Comparison of ENCODE assay signal across 9 mouse cellular contexts in genomic region chr15:85577583-85578460, GRCm38 (mm10). TPM values are rescaled to one million over a fixed set of nuclear protein-coding genes. Genes with fewer than 3 reads are reported as not detected.
DNase-seq lines count a peak whose midpoint lies in the region; ATAC-seq and TF ChIP-seq lines count a peak whose summit lies in the region.
"Had no signal": no experiment of that assay in that cellular context is flagged by ENCODE, and none has a peak within 500 bp of the region (broad histone marks: within the 10 kb centered on the region; RNA-seq: fewer than 3 reads in every experiment).

No protein-coding gene starts in this region.

- H3K4me1 ChIP-seq in hindbrain, embryonic 12.5 days = peaks cover 85% of the 10 kb centered on the region
- peaks cover 44% of the 10 kb centered on the region for H3K4me1 ChIP-seq in neural tube, embryonic 11.5 days (ENCODE audit: control insufficient read depth, insufficient read depth, low read length)

- peak overlapping the region; percentile 95 for H3K4me2 ChIP-seq in hindbrain, embryonic 12.5 days (replicated peaks)
- peak overlapping the region; percentile 91 for H3K4me2 ChIP-seq in neural tube, embryonic 11.5 days (ENCODE audit: low read depth)

- H3K27me3 ChIP-seq in hindbrain, embryonic 12.5 days = peaks cover 86% of the 10 kb centered on the region
- peaks cover 77% of the 10 kb centered on the region for H3K27me3 ChIP-seq in neural tube, embryonic 11.5 days (ENCODE audit: control insufficient read depth, insufficient read depth, low read length)

- DNase-seq in layer of hippocampus, adult 2 months (ENCODE audit: low spot score in 2 of 2) = no peak
- no peak for DNase-seq in layer of hippocampus, postnatal 14 days (ENCODE audit: low spot score in 2 of 2)
- DNase-seq in embryo, embryonic 10.5 days (ENCODE audit: low spot score) = peak; percentile 46
- DNase-seq in neural tube, embryonic 11.5 days (ENCODE audit: low spot score) = peak; percentile 62
- no peak for DNase-seq in spleen, postnatal 10 days (ENCODE audit: low spot score in 2 of 2)
- no peak for DNase-seq in frontal cortex, postnatal 25 days (ENCODE audit: low spot score in 2 of 2)
- no peak for DNase-seq in B cell, adult 2 months

- 1% methylated on average over 51 of the region's 54 CpGs for WGBS in hindbrain, embryonic 12.5 days
- WGBS in neural tube, embryonic 11.5 days = under 1% methylated on average over 54 of the region's 54 CpGs

- no peaks in the 10 kb centered on the region for H3K36me3 ChIP-seq in hindbrain, embryonic 12.5 days
- H3K36me3 ChIP-seq in neural tube, embryonic 11.5 days (ENCODE audit: control insufficient read depth, insufficient read depth, low read length) = no peaks in the 10 kb centered on the region

- TF ChIP-seq CTCF in layer of hippocampus, adult 2 months (conservative IDR thresholded peaks at IDR 0.05) = 0 out of 2 replicates have a peak, but pooled peaks have one; percentile 6

- ATAC-seq in hindbrain, embryonic 12.5 days (ENCODE audit: low FRiP score) = no peak
- ATAC-seq in neural tube, embryonic 11.5 days (ENCODE audit: insufficient read depth, low FRiP score, low TSS enrichment) = no peak

- peak overlapping the region; percentile 67 for H3K4me3 ChIP-seq in layer of hippocampus, adult 2 months
- peak overlapping the region; percentile 76 for H3K4me3 ChIP-seq in hindbrain, embryonic 12.5 days
- H3K4me3 ChIP-seq in neural tube, embryonic 11.5 days (ENCODE audit: low read depth, low read length) = peak overlapping the region; percentile 69
- H3K4me3 ChIP-seq: erythroblast, embryonic 14.5 days had no signal

- peak overlapping the region; percentile 84 for H3K27ac ChIP-seq in layer of hippocampus, adult 2 months
- peak overlapping the region; percentile 78 for H3K27ac ChIP-seq in hindbrain, embryonic 12.5 days
- H3K27ac ChIP-seq in neural tube, embryonic 11.5 days (ENCODE audit: low read depth, low read length) = peak overlapping the region; percentile 72

- H3K9me3 ChIP-seq in hindbrain, embryonic 12.5 days (replicated peaks) = no peaks in the 10 kb centered on the region
- H3K9me3 ChIP-seq in neural tube, embryonic 11.5 days (ENCODE audit: control insufficient read depth, low read length) = no peaks in the 10 kb centered on the region

- H3K9ac ChIP-seq in hindbrain, embryonic 12.5 days = peak overlapping the region; percentile 80
- H3K9ac ChIP-seq in neural tube, embryonic 11.5 days (ENCODE audit: low read length) = peak overlapping the region; percentile 69

RNA-seq across cellular contexts. Expression of gene Wnt7b, which starts 4.5 kb away (rescaled TPM):
- 10 to 100 TPM; 46.4 to 47.6 TPM for total RNA-seq in layer of hippocampus, adult 2 months (2021)
- 10 to 100 TPM; 33.8 to 34.8 TPM for total RNA-seq in layer of hippocampus, postnatal 14 days (2021)
- 78.3 and 79.5 TPM in 2 replicates for polyA plus RNA-seq in hindbrain, embryonic 12.5 days (2016; fragmentation: Nextera tagmentation; extraction: Ambion mirVana)
- 81.7 and 85.1 TPM in 2 replicates for polyA plus RNA-seq in neural tube, embryonic 11.5 days (2014; fragmentation: Nextera tagmentation; extraction: Ambion mirVana)
- polyA plus RNA-seq: erythroblast, embryonic 14.5 days had no signal

Comparison
In these comparisons a context has a peak if more than half of its experiments do, and no peak if none do; other contexts are left out.
1. DNase-seq: peak in embryo, embryonic 10.5 days (single experiment) and neural tube, embryonic 11.5 days (single experiment); none in layer of hippocampus, adult 2 months (0 of 2), layer of hippocampus, postnatal 14 days (0 of 2), spleen, postnatal 10 days (0 of 2), frontal cortex, postnatal 25 days (0 of 2) and B cell, adult 2 months (0 of 2).
2. Peak in every context shown above with its lines, with median percentiles within 50 percentile points of each other: H3K27ac ChIP-seq and H3K4me3 ChIP-seq.